Mouse (Mus musculus) ES-Bruce4 (cell line): Measurements from ENCODE around the gene Sez6l.

Source experiments
- CTCF ChIP-seq: IDR thresholded peaks from one replicate; pipeline ENCODE4 v1.8.1; 2011; ENCODE audit warnings: low read depth, low read length
- POLR2A ChIP-seq: IDR thresholded peaks from one replicate; pipeline ENCODE4 v1.8.1; 2011; ENCODE audit warnings: low read length; ENCODE audit not compliant: insufficient read depth

GRCm38 (mm10) chr5:112369326-112369725, 207.7 kb downstream of the Sez6l start:
- no peak for TF ChIP-seq CTCF
- no peak for TF ChIP-seq POLR2A
